Mouse (Mus musculus): ENCODE measurements around the gene Atp6v0d1.
"Not testable (repeated sequence)": the region's sequence is repeated elsewhere in the genome, so short reads cannot be mapped to it uniquely, and the experiment has no call there.

The Atp6v0d1 gene

GRCm38 (mm10) chr8:105565952-105566702, at the start of gene Atp6v0d1:
Gene Atp6v0d1, minus strand, starts transcription at chr8:105566047.
- peak; percentile 99 for DNase-seq (ENCODE audit: low spot score)

GRCm38 (mm10) chr8:105613830-105614511, 48.1 kb upstream of the Atp6v0d1 start:
- peak; percentile 62 for DNase-seq (ENCODE audit: low spot score)

DNA sequence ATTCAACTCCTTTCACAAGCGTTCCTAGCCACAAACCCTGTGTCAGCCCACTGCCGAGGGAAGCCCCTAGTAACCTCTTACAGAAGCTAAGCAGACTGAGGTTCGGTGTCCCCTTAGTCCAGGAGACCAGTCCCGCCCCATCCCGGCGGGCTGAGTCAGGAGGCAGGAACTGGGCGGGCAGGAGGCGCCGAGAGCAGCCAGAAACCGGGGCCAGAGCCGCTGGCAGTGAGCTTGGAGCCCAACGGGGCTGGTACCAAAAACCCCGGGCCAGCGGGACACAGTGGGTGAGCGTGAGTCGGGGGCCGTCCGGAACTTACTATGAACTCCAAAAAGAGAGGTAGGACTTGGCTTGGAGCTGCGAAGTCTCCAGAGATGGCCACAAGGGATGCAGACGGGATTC, 47.2 kb upstream of the Atp6v0d1 start:
- no peak for DNase-seq (ENCODE audit: low spot score)

- DNase-seq (ENCODE audit: low spot score) = no peak
These were observed 46.0 kb upstream of the Atp6v0d1 start for GRCm38 (mm10) chr8:105611836-105612235.

DNA sequence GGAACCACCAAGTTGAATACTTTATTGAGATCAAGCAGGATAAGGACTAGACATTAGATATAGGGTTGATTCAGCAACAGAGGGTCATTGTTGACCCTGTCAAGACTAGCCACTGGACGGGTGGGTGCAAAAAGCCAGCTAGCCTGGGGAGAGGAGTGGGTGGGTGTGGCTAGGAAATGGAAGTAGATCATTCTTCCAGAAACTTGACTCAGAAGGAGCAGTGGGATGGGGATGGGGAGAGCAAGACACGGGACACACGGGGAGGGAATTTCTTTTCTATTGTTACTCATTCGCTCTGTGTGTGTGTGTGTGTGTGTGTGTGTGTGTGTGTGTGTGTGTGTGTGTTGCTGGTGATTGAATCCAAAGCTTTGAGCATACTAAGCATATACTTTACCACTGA, 43.9 kb upstream of the Atp6v0d1 start:
- no peak for DNase-seq (ENCODE audit: low spot score)

DNA sequence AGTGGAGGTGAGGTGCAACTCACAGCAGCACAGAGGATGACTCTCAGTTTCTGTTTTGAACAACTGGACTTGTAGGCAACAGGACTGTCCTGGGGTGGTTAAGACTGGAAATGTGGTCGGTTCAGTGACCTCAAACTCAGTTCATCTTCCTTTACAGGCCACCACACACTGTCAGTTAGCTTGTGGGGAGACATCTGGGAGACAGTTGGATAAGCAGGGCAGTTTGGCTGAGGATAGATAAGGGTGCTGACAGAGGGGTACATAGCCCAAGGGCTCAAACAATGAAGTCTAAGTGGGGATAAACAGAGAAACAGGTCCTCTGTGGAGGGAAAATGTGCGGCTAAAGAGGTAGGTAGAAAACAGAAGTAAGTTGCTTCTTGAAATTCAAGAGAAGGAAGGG, 43.5 kb upstream of the Atp6v0d1 start:
- no peak for DNase-seq (ENCODE audit: low spot score)

- DNase-seq (ENCODE audit: low spot score) = no peak
These were observed 41.8 kb upstream of the Atp6v0d1 start for GRCm38 (mm10) chr8:105607684-105608083.

DNA sequence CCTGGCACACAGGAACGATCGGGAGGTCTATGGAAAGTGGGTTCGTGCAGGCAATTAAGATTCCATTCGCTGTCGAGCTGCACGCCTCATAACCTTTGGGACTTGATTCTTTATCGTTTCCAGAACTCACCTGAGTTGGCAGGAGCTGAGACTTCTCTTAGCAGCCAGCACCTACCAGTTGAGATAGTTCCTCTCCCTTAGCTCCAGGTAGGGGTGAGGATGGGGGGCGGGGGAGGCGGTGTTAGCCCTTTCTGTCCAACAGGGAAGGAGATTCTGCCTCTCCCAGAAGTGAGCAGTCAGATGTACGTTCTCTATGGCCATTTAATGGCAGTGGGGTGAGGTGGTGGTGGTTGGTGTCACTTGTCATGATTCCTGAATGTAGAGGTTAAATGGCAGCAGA, 41.2 kb upstream of the Atp6v0d1 start:
- no peak for DNase-seq (ENCODE audit: low spot score)

GRCm38 (mm10) chr8:105606189-105607023, 40.6 kb upstream of the Atp6v0d1 start:
- DNase-seq (ENCODE audit: low spot score) = peak; percentile 73

GRCm38 (mm10) chr8:105605491-105606188, 39.8 kb upstream of the Atp6v0d1 start:
- DNase-seq (ENCODE audit: low spot score) = no peak

DNA sequence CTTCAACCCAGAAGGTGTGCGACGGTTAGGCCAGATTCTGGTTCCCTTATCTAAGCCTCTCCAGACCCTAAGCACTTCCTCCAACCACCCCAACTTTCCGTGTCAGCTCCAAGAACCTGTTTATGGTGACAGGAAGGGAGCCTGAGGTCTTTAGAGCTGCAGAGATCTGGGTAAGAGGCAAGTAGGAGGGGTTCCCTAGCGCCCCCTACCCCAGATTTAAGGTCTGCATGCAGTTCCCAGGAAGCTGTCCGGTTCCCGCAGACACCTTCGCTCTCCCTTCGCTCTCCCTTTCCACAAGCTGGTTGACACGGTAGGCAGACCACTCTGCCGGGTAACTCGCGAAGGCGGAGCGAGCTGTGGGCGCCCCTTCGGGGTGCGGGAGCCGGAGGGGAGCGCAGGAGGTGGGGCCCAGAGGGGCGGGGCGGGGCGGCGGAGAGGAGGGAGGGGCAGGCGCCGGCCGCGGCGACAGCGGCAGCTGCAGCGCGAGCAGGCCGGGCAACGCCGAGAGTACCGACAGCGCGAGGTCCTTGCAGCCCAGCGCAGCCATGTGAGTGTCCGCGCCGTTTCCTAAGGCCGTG, 39.0 kb upstream of the Atp6v0d1 start, which contains the start of gene Ripor1:
Gene Ripor1, plus strand, starts transcription at position 452 of the 578 bp plus-strand sequence.
- DNase-seq (ENCODE audit: low spot score) = peak; percentile 61

DNA sequence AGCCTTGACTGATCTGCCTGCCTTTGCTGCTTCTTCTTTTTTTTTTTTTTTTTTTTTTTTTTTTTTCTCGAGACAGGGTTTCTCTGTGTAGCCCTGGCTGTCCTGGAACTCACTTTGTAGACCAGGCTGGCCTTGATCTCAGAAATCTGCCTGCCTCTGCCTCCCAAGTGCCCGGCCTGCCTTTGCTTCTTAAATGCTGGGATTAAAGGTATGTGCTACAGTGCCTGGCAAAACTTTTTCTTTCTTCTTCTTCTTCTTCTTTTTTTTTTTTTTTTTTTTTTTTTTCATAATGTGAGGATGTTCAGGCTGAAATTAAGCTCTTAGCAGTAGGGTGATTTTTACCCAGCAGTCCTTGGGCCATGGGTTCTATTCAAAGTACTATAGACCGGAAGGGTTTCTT, 36.7 kb upstream of the Atp6v0d1 start:
- DNase-seq (ENCODE audit: low spot score) = not testable (repeated sequence)

DNA sequence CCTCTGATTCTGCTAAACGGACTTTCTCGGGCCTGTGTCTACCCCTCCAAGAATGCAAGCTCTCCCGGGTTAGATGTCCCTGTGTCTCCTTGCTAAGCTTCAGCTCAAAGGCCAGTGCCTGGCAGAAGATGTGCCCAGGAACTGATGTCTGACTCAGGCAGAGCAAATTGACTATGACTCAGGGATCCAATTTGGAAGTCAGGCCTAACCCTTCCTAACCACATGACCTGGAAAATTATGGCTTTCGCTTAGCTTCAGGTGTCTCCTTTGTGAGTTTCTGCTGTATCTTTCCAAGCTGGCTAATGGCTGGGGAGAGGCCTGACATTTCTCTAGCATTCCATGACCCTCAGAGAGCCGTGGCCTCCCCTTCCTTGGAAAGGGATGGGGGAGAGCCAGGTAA, 35.5 kb upstream of the Atp6v0d1 start:
- DNase-seq (ENCODE audit: low spot score) = no peak

GRCm38 (mm10) chr8:105598777-105599176, 32.9 kb upstream of the Atp6v0d1 start:
- no peak for DNase-seq (ENCODE audit: low spot score)

DNA sequence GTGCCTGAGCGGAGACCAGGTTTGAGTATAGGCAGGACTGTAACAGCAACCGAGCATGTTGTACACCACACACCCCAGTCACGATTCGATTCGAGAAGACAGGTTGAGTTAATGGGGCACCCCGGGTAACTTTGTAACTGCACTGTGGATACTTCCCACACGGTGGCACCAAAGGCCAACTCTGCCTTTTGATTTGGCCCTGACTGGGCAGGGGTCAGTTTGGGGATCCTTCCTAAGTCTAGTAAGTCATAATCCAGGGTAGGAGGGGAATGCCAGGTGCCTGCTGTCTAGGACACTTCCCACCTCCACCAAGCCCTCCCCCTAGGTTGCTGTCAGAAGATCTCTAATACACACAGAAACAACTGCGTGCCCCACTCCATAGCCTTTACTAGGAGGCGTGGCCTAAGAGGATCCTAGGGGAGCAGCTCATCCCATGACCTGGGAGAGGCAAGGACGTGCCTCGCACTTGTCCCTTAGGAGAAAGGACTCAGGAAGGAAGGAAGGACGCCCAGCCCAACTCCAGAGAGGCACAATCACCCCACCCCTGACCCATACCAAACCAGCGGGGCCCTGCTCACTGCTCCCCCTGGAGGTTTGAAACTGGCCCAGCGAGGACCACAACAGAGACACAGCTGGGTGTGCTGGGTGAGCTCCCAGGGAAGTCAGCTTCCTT, 30.7 kb upstream of the Atp6v0d1 start:
- DNase-seq (ENCODE audit: low spot score) = no peak

GRCm38 (mm10) chr8:105594451-105595242, 28.8 kb upstream of the Atp6v0d1 start:
- DNase-seq (ENCODE audit: low spot score) = peak; percentile 59

DNA sequence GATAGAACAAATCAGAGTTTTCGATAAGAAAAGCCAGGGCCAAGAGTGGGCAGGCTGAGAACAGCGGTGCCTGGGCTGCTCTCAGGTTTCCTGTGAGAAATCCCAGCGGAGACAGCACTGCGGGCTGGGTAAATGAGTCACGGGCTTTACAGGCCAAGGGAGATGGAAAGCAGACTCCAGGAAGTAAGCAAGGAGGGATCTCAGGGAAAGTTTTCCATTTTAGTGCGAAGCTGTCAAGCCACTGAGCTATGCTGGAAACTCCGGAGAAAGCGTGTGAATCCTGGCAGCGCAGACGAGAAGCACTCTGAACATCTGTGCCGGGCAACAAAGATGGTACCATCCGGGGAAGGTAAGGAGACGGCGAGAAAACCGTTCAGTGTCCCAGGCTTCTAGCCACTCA, 28.0 kb upstream of the Atp6v0d1 start:
- peak; percentile 44 for DNase-seq (ENCODE audit: low spot score)

- no peak for DNase-seq (ENCODE audit: low spot score)
These were observed 26.6 kb upstream of the Atp6v0d1 start for GRCm38 (mm10) chr8:105592431-105592830.

DNA sequence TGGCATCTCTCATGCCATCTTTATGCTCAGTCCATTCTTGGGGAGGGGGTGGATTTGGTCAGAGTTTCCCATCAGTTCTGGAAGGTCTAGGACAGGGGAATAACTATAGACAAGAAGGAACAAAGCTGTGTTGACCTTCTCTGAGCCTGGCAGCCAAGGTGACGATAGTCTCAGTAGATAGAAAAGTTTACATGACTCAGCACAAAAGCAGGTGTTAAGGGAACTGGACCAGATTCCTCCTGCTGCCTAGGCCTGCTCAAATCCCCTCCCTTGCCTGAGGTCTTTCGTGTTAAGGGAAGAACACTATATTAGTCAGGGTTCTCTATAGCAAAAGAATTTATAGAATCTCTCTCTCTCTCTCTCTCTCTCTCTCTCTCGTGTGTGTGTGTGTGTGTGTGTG, 13.9 kb upstream of the Atp6v0d1 start:
- no peak for DNase-seq (ENCODE audit: low spot score)

DNA sequence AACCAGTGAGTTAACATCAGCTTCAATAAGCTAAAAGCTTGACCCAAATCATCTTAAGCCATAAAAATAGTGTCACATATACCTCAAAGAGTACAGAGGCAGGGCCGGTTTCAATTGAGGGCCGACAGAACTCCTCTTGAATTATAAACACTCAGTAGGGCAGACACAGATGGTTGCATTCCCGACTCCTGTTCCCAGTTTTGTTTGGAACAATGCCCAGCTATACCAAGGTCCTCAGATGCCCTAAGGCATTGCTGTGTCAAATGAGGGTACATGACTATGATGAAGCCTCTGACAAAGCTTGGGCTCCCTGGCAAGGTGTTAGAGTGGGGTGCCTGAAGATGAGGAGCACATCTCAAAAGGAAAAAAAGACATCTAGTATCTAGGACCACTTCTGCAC, 9.7 kb upstream of the Atp6v0d1 start:
- DNase-seq (ENCODE audit: low spot score) = no peak
